Mouse (Mus musculus) forebrain, embryonic 14.5 days (tissue): Measurements from ENCODE around the gene Ggct. TPM values are rescaled to one million over a fixed set of nuclear protein-coding genes. Genes with fewer than 3 reads are reported as not detected.
"Not testable (repeated sequence)": the region's sequence is repeated elsewhere in the genome, so short reads cannot be mapped to it uniquely, and the experiment has no call there.

Source experiments
- ATAC-seq: fragments of 200-750 bp; cut with Nextera tagmentation; 2 replicates; pipeline ENCODE4 v1.8.0; 2017; ENCODE audit warnings: mild to moderate bottlenecking, moderate library complexity
- DNase-seq: peaks from one replicate; pipeline ENCODE4 v3.0.0-alpha.2; 2015; ENCODE audit warnings: low spot score
- H3K27ac ChIP-seq: fragments of 300-500 bp; sonication (generic); 2 replicates; pipeline ENCODE4 v1.5.1; 2014; ENCODE audit warnings: low read depth, mild to moderate bottlenecking, control low read depth, low read length, moderate library complexity
- H3K27me3 ChIP-seq: fragments of 300-500 bp; sonication (generic); replicated peaks from 2 replicates; pipeline ENCODE4 v1.6.1; 2014; ENCODE audit warnings: low read length, control low read depth, mixed read lengths; ENCODE audit not compliant: control insufficient read depth, insufficient read depth
- H3K36me3 ChIP-seq: fragments of 300-500 bp; sonication (generic); 2 replicates; pipeline ENCODE4 v1.6.1; 2014; ENCODE audit warnings: low read length, control low read depth; ENCODE audit not compliant: control insufficient read depth, insufficient read depth
- H3K4me1 ChIP-seq: fragments of 300-500 bp; sonication (generic); 2 replicates; pipeline ENCODE4 v1.6.1; 2014; ENCODE audit warnings: antibody characterized with exemption, low read length, control low read depth; ENCODE audit not compliant: control insufficient read depth, insufficient read depth
- H3K4me2 ChIP-seq: fragments of 300-500 bp; sonication (generic); 2 replicates; pipeline ENCODE4 v1.6.1; 2014; ENCODE audit warnings: mild to moderate bottlenecking, control low read depth, low read length
- H3K4me3 ChIP-seq: fragments of 300-500 bp; sonication (generic); 2 replicates; pipeline ENCODE4 v1.5.1; 2014; ENCODE audit warnings: low read depth, low read length, control low read depth
- H3K9ac ChIP-seq: fragments of 300-500 bp; sonication (generic); 2 replicates; pipeline ENCODE4 v1.6.1; 2014; ENCODE audit warnings: mild to moderate bottlenecking, low read length, control low read depth, moderate library complexity
- H3K9me3 ChIP-seq: fragments of 300-500 bp; sonication (generic); replicated peaks from 2 replicates; pipeline ENCODE4 v1.6.1; 2016; ENCODE audit warnings: low read length, control low read depth, mixed read lengths; ENCODE audit not compliant: control insufficient read depth
- WGBS: fragments of 180-500 bp; shearing (Covaris S2); extraction: QIAGEN DNeasy Blood & Tissue Kit; methylation state at CpG from one replicate; pipeline ENCODE4 v1.1.7; 2014; 5-methylcytosine and 5-hydroxymethylcytosine counted together
- polyA plus RNA-seq: library from polyadenylated mRNA; unstranded; fragments of >200 nt; fragmentation: Nextera tagmentation; extraction: Ambion mirVana; gene quantifications from 2 replicates; pipeline ENCODE4 v1.2.1, GENCODE M21; 2014

Gene Ggct
- polyA plus RNA-seq, 1 experiment from 2014 or later = 14.9 TPM

- Histone ChIP-seq H3K27me3 (peaks cover 11% of the 10 kb centered on the region; the same call in 1 of the 2 replicates), H3K27ac (no peak overlapping the region), H3K4me3 (no peak overlapping the region), H3K9me3 (no peaks in the 10 kb centered on the region), H3K4me2 (no peak overlapping the region), H3K9ac (no peak overlapping the region), H3K36me3 (no peaks in the 10 kb centered on the region), H3K4me1 (peaks cover 4% of the 10 kb centered on the region)
- DNase-seq = no peak
- no peak for ATAC-seq
- 37% methylated on average over 10 of the region's 10 CpGs for WGBS
Measured at GRCm38 (mm10) chr6:54967591-54967990, 25.2 kb downstream of the Ggct start.

GRCm38 (mm10) chr6:54965234-54965633 lies 27.5 kb downstream of the Ggct start:
- 54% methylated on average over 5 of the region's 5 CpGs for WGBS

GRCm38 (mm10) chr6:54964755-54965154 lies 28.0 kb downstream of the Ggct start:
- 61% methylated on average over 1 of the region's 1 CpGs for WGBS
- ATAC-seq (no peak), DNase-seq (no peak)
- Histone ChIP-seq H3K9ac (no peak overlapping the region), H3K27ac (no peak overlapping the region), H3K4me1 (no peaks in the 10 kb centered on the region), H3K4me3 (no peak overlapping the region), H3K9me3 (no peaks in the 10 kb centered on the region), H3K4me2 (no peak overlapping the region), H3K27me3 (no peaks in the 10 kb centered on the region), H3K36me3 (no peaks in the 10 kb centered on the region)

More at GRCm38 (mm10) chr6:54965234-54965633, 27.5 kb downstream of the Ggct start:
- no peak overlapping the region for H3K9ac ChIP-seq
- no peaks in the 10 kb centered on the region for H3K9me3 ChIP-seq
- no peaks in the 10 kb centered on the region for H3K27me3 ChIP-seq
- ATAC-seq (no peak), DNase-seq (no peak)
- H3K36me3 ChIP-seq = no peaks in the 10 kb centered on the region
- no peak overlapping the region for H3K4me2 ChIP-seq
- no peaks in the 10 kb centered on the region for H3K4me1 ChIP-seq
- no peak overlapping the region for H3K27ac ChIP-seq
- H3K4me3 ChIP-seq = no peak overlapping the region

GRCm38 (mm10) chr6:54963599-54963998 lies 29.2 kb downstream of the Ggct start:
- Histone ChIP-seq H3K9ac (no peak overlapping the region), H3K9me3 (no peaks in the 10 kb centered on the region), H3K4me3 (no peak overlapping the region), H3K4me1 (no peaks in the 10 kb centered on the region), H3K27ac (no peak overlapping the region), H3K4me2 (no peak overlapping the region), H3K36me3 (no peaks in the 10 kb centered on the region), H3K27me3 (no peaks in the 10 kb centered on the region)
- DNase-seq (no peak), ATAC-seq (no peak)
- WGBS = 96% methylated on average over 2 of the region's 2 CpGs

GRCm38 (mm10) chr6:54957655-54958054 lies 35.1 kb downstream of the Ggct start:
- WGBS = 82% methylated on average over 8 of the region's 8 CpGs
- no peak overlapping the region for H3K4me2 ChIP-seq
- no peaks in the 10 kb centered on the region for H3K27me3 ChIP-seq
- ATAC-seq (no peak), DNase-seq (no peak)
- H3K27ac ChIP-seq = no peak overlapping the region
- H3K4me1 ChIP-seq = no peaks in the 10 kb centered on the region
- H3K4me3 ChIP-seq = no peak overlapping the region
- H3K9ac ChIP-seq = no peak overlapping the region
- H3K36me3 ChIP-seq = no peaks in the 10 kb centered on the region
- no peaks in the 10 kb centered on the region for H3K9me3 ChIP-seq

GRCm38 (mm10) chr6:54956425-54956824 lies 36.3 kb downstream of the Ggct start:
- no peak overlapping the region for H3K27ac ChIP-seq
- H3K27me3 ChIP-seq = no peaks in the 10 kb centered on the region
- no peaks in the 10 kb centered on the region for H3K9me3 ChIP-seq
- H3K36me3 ChIP-seq = no peaks in the 10 kb centered on the region
- ATAC-seq = no peak
- H3K4me1 ChIP-seq = no peaks in the 10 kb centered on the region
- no peak overlapping the region for H3K4me3 ChIP-seq
- H3K4me2 ChIP-seq = no peak overlapping the region
- H3K9ac ChIP-seq = no peak overlapping the region
- no peak for DNase-seq
- WGBS = 94% methylated on average over 1 of the region's 1 CpGs

GRCm38 (mm10) chr6:54955949-54956348 lies 36.8 kb downstream of the Ggct start:
- H3K36me3 ChIP-seq = no peaks in the 10 kb centered on the region
- no peak for DNase-seq

GRCm38 (mm10) chr6:54954659-54955414 lies 37.9 kb downstream of the Ggct start:
- H3K4me3 ChIP-seq = no peak overlapping the region
- no peak for ATAC-seq
- no peak overlapping the region for H3K4me2 ChIP-seq
- no peaks in the 10 kb centered on the region for H3K4me1 ChIP-seq
- no peak overlapping the region for H3K27ac ChIP-seq
- H3K27me3 ChIP-seq = no peaks in the 10 kb centered on the region
- no peak for DNase-seq
- no peaks in the 10 kb centered on the region for H3K36me3 ChIP-seq
- H3K9me3 ChIP-seq = no peaks in the 10 kb centered on the region
- no peak overlapping the region for H3K9ac ChIP-seq
- WGBS = 88% methylated on average over 10 of the region's 10 CpGs

More at GRCm38 (mm10) chr6:54955949-54956348, 36.8 kb downstream of the Ggct start:
- H3K4me3 ChIP-seq = no peak overlapping the region
- no peak overlapping the region for H3K27ac ChIP-seq
- no peaks in the 10 kb centered on the region for H3K4me1 ChIP-seq
- no peaks in the 10 kb centered on the region for H3K9me3 ChIP-seq
- no peak overlapping the region for H3K9ac ChIP-seq
- ATAC-seq = no peak
- H3K4me2 ChIP-seq = no peak overlapping the region
- no peaks in the 10 kb centered on the region for H3K27me3 ChIP-seq

GRCm38 (mm10) chr6:54953399-54953798 lies 39.4 kb downstream of the Ggct start:
- not testable (repeated sequence) for DNase-seq, H3K4me1 ChIP-seq, H3K27ac ChIP-seq, H3K9me3 ChIP-seq, H3K4me3 ChIP-seq, ATAC-seq, H3K4me2 ChIP-seq, H3K9ac ChIP-seq, H3K27me3 ChIP-seq, H3K36me3 ChIP-seq
- 62% methylated on average over 4 of the region's 4 CpGs for WGBS
